Mouse (Mus musculus) urinary bladder, adult 2 months (tissue): ENCODE measurements around the gene Gm20830. TPM values are rescaled to one million over a fixed set of nuclear protein-coding genes. Genes with fewer than 3 reads are reported as not detected.
"Not testable (repeated sequence)": the region's sequence is repeated elsewhere in the genome, so short reads cannot be mapped to it uniquely, and the experiment has no call there.

Source experiments
- DNase-seq: peaks from one replicate; pipeline ENCODE4 v3.0.0; 2022; ENCODE audit warnings: low spot score
- polyA plus RNA-seq: library from polyadenylated mRNA; depleted of rRNA; stranded (reverse); fragments of >200 nt; gene quantifications from 2 replicates; pipeline ENCODE4 v1.2.3, GENCODE M21; 2012; rRNA removed

Gm20830 gene
- not detected in 2 replicates for polyA plus RNA-seq

DNA sequence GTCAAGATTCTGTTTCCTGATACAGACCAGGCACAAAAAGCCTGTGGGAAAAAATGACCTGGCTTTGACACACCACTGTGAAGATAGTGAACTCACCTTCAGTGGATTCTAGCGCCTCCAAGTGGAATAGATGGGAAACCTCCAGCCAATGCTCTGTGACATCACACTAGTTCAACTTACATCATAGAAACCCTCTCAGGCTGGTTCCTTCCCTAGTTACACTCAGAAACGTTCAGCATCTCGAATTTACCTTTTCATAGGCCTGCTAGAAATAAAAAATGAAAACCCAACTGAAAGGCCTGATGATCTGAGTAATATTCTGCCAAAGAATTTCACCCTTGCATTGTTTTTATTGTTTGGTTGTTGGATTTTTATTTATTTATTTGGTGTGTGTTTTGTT is at the start of gene Gm20830:
Gene Gm20830 (minus strand): TSS at position 101 of the 400 bp plus-strand sequence.
- DNase-seq: not testable (repeated sequence)

Other genes with a start within 250 kb of the Gm20830 start
- gene Gm21719, start 235.4 kb downstream of the Gm20830 start, polyA plus RNA-seq: not detected in 2 replicates